Mouse (Mus musculus) heart, adult 2 months (tissue): Measurements from ENCODE around the gene Ncbp3. TPM values are rescaled to one million over a fixed set of nuclear protein-coding genes. Genes with fewer than 3 reads are reported as not detected.
"Not testable (repeated sequence)": the region's sequence is repeated elsewhere in the genome, so short reads cannot be mapped to it uniquely, and the experiment has no call there.

Experiments
- DNase-seq, 2 experiments: peaks; one replicate each; pipeline ENCODE4 v3.0.0; 2021
- H3K27ac ChIP-seq: fragments of 200-600 bp; 2 replicates; pipeline ENCODE4 v1.8.1; 2022
- H3K27me3 ChIP-seq: fragments of 200-500 bp; 2 replicates; pipeline ENCODE4 v1.6.1; 2012; ENCODE audit warnings: mild to moderate bottlenecking, low read length, inconsistent platforms, mixed read lengths; ENCODE audit not compliant: control insufficient read depth, insufficient read depth
- H3K36me3 ChIP-seq: fragments of 200-500 bp; 2 replicates; pipeline ENCODE4 v1.6.1; 2012; ENCODE audit warnings: low read length, inconsistent platforms; ENCODE audit not compliant: control insufficient read depth, insufficient read depth
- H3K4me1 ChIP-seq: fragments of 200-500 bp; 2 replicates; pipeline ENCODE4 v1.6.1; 2011; ENCODE audit warnings: low read length; ENCODE audit not compliant: control insufficient read depth, insufficient read depth
- H3K4me3 ChIP-seq: fragments of 200-600 bp; 2 replicates; pipeline ENCODE4 v1.8.1; 2022
- H3K79me2 ChIP-seq: fragments of 200-500 bp; replicated peaks from 2 replicates; pipeline ENCODE4 v1.6.1; 2012; ENCODE audit warnings: mild to moderate bottlenecking, inconsistent platforms, low read length, moderate library complexity, mixed read lengths; ENCODE audit not compliant: control insufficient read depth, insufficient read depth
- H3K9ac ChIP-seq: fragments of 200-500 bp; 2 replicates; pipeline ENCODE4 v1.6.1; 2012; ENCODE audit warnings: low read depth, mild to moderate bottlenecking, control low read depth, inconsistent platforms, low read length, mixed read lengths
- CTCF ChIP-seq: fragments of 200-600 bp; IDR thresholded peaks from 2 replicates; pipeline ENCODE4 v1.8.1; 2022; ENCODE audit warnings: antibody characterized with exemption, mild to moderate bottlenecking, moderate library complexity
- EP300 ChIP-seq: fragments of 200-500 bp; IDR thresholded peaks from 2 replicates; pipeline ENCODE4 v1.6.1; 2011; ENCODE audit warnings: low read depth, low read length, control low read depth; ENCODE audit not compliant: insufficient read depth
- POLR2A ChIP-seq: fragments of 200-500 bp; IDR thresholded peaks from 2 replicates; pipeline ENCODE4 v1.6.1; 2011; ENCODE audit warnings: mild to moderate bottlenecking, low read depth, low read length, control low read depth; ENCODE audit not compliant: insufficient read depth
- WGBS: fragments of 180-500 bp; shearing (Covaris S2); methylation state at CpG from one replicate; pipeline ENCODE4 v1.1.7; 2018; 5-methylcytosine and 5-hydroxymethylcytosine counted together
- intact Hi-C: fragments of 180-260 bp; cut with DNase I; formaldehyde crosslinking; loops from one replicate; pipeline ENCODE4 v1.15.1; 2025
- polyA plus RNA-seq: library from polyadenylated mRNA; depleted of rRNA; stranded (reverse); fragments of >200 nt; gene quantifications from 2 replicates; pipeline ENCODE4 v1.2.3, GENCODE M21; 2012
- total RNA-seq, 2 experiments: library from RNA; stranded (reverse); gene quantifications; 2 replicates each; pipeline ENCODE4 v1.2.3; 2021

Ncbp3 gene
- total and polyA plus RNA-seq, 3 experiments: 2.0 to 5.7 (median 5.6) TPM

DNA sequence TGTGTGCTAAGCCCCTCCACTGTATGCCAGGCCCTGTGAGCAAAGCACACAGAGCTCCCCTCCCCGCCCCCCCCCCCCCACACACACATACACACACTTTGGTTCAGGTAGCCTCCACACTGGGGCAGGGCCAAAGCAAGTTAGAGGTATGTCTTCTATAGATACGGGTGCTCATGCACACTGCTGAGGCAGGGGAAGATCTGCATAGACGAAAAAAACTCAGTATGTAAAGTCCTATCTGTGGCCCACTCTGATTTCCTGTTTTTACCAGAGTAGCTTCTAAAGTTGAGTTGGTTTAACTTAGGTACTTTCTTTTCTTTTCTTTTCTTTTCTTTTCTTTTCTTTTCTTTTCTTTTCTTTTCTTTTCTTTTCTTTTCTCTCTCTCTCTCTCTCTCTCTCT is 57.7 kb downstream of the Ncbp3 start:
- DNase-seq: no peak
- 66% methylated on average over 3 of the region's 3 CpGs for WGBS
- no peaks in the 10 kb centered on the region for H3K79me2 ChIP-seq

DNA sequence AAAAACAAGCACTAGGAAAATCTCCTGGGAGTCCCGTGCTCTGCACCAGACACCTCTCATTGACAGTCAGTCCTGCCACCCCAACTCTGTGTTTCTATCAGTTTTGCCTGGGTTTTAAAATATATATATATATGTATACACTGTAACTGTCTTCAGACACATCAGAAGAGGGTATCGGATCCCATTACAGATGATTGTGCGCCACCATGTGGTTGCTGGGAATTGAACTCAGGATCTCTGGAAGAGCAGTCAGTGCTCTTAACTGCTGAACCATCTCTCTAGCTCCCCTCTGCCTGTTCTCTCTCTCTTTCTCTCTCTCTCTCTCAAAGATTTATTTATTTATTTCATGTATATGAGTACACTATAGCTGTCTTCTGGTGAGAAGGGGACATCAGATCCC is 59.8 kb downstream of the Ncbp3 start:
- not testable (repeated sequence) for H3K4me1 ChIP-seq, H3K27me3 ChIP-seq, H3K27ac ChIP-seq, H3K36me3 ChIP-seq, H3K79me2 ChIP-seq, H3K4me3 ChIP-seq, H3K9ac ChIP-seq
- peak; percentile 66 for TF ChIP-seq CTCF
- peak in 1 of 2 experiments; percentile 46 for DNase-seq
- intact Hi-C loops: loop anchor here (1.0 to 5.0 kb wide), 2 partner anchors 35 to 100 kb away; no protein-coding TSS in a partner anchor
- WGBS: 35% methylated on average over 3 of the region's 3 CpGs

More for the DNA sequence above, 57.7 kb downstream of the Ncbp3 start:
- Histone ChIP-seq H3K9ac (no peak overlapping the region), H3K4me3 (no peak overlapping the region), H3K36me3 (no peaks in the 10 kb centered on the region), H3K27me3 (no peaks in the 10 kb centered on the region), H3K27ac (no peak overlapping the region), H3K4me1 (peaks cover 2% of the 10 kb centered on the region)
- no peak for TF ChIP-seq CTCF
- TF ChIP-seq POLR2A: no peak
- TF ChIP-seq EP300: no peak
- intact Hi-C loops: loop anchor here (5.0 kb wide), 1 partner anchor 98 kb away; no protein-coding TSS in a partner anchor

DNA sequence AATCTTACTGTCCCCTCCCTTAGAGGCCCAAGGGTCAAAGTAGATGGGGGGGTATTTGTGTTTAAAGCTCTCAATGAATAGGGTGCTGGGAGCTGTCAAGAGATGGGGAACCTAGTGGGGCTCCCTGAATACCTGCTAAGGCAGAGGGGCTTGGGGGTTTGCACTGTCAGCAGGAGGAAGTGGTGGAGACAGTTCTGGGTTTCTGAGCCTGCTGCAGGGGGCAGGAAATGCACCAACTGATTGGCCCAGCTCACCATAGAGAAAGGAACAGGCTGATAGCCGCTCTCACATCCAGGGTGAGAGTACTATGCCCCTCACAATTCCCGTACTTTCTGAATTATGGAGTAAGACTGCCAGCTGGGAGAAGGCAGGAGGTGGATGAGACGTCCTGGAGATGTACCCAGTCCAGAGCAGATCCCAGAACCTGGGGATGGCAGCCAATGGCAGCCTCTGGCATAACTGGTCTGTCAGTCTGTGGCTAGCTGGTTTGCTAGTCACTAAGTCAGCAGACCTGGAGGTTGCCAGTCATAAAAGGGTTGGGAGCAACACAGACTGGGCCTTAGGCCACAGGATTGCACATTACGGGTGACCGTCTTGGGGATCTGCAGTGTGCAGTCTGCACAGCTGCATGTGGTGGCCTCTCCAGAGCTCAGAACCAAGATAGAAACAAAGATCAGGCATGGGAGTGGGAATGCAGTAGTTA is 60.8 kb downstream of the Ncbp3 start:
- TF ChIP-seq POLR2A: no peak
- TF ChIP-seq CTCF: no peak
- no peak for TF ChIP-seq EP300
- H3K27ac ChIP-seq: no peak overlapping the region
- DNase-seq: peak in 1 of 2 experiments; percentile 11
- H3K79me2 ChIP-seq: no peaks in the 10 kb centered on the region
- H3K36me3 ChIP-seq: no peaks in the 10 kb centered on the region
- H3K4me1 ChIP-seq: no peaks in the 10 kb centered on the region; the same call in 1 of the 2 replicates
- intact Hi-C loops: loop anchor here (5.0 kb wide), 1 partner anchor 101 kb away; no protein-coding TSS in a partner anchor
- H3K9ac ChIP-seq: no peak overlapping the region
- H3K4me3 ChIP-seq: no peak overlapping the region
- H3K27me3 ChIP-seq: no peaks in the 10 kb centered on the region
- 57% methylated on average over 5 of the region's 5 CpGs for WGBS

DNA sequence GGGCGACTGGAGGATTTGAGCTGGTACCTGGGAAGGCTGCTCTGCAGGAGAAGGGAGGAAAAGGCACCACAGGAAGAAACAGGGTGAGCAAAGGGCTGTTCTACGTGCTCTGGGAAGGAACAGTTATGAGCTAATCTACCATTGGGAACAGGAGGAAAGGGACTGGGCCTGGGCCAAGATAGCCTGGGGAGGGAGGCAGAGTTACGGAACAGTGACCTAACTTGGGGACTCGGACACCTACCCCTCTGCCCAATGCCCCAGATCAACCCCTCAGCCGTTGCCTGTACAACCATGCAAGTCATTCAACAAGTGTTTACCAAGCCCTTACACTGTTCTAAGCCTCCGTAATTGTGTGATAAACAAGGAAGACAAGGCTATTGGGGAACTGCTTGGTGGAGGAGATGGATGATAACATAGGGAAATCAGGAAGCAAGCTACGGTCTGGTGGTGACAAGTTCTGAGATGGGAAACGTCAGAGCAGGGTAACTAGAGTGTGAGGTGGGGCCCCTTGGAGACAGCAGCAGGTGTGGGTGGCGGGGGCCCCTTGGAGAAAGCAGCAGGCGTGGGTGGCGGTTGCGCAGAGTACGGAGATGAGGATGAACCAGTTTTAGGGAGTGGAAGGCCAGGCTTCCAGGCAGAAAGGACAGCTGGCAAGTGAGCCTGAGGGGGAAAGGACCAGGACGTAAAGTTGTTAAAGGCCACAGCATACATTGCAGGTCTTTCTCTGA is 61.5 kb downstream of the Ncbp3 start:
- DNase-seq: peak in 1 of 2 experiments; percentile 19
- H3K36me3 ChIP-seq: no peaks in the 10 kb centered on the region
- no peaks in the 10 kb centered on the region for H3K79me2 ChIP-seq
- 62% methylated on average over 14 of the region's 14 CpGs for whole genome bisulfite sequencing
- no peak overlapping the region for H3K4me3 ChIP-seq
- intact Hi-C loops: loop anchor here (5.0 kb wide), 1 partner anchor 102 kb away; no protein-coding TSS in a partner anchor
- H3K27me3 ChIP-seq: no peaks in the 10 kb centered on the region
- no peaks in the 10 kb centered on the region; the same call in 1 of the 2 replicates for H3K4me1 ChIP-seq
- no peak overlapping the region for H3K9ac ChIP-seq
- TF ChIP-seq EP300: no peak
- no peak for TF ChIP-seq POLR2A
- TF ChIP-seq CTCF: no peak
- no peak overlapping the region for H3K27ac ChIP-seq

DNA sequence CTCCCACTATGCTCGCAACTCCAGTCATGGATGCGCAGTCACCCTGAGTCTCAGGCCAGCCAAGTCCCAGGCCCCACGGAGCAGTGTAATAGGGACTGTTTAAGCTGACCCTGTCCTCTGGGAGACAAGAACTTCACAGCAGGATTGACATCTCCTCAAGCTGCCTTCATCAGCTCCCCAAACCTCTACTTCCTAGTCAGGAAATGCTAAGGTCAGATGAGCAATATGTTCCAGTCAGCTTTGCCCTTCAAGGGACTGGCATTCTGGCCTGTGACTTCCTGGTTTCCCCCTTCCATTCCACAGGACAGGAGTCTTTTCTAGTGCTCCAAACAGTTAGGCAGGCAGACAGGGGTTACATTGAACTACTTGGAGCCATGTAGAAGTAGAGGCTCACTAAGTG is 62.4 kb downstream of the Ncbp3 start:
- Histone ChIP-seq H3K4me1 (no peaks in the 10 kb centered on the region; the same call in 1 of the 2 replicates), H3K27ac (no peak overlapping the region), H3K4me3 (no peak overlapping the region), H3K79me2 (no peaks in the 10 kb centered on the region), H3K27me3 (no peaks in the 10 kb centered on the region), H3K9ac (no peak overlapping the region), H3K36me3 (no peaks in the 10 kb centered on the region)
- TF ChIP-seq POLR2A: no peak
- TF ChIP-seq CTCF: no peak
- TF ChIP-seq EP300: no peak
- 79% methylated on average over 3 of the region's 3 CpGs for WGBS
- intact Hi-C loops: loop anchor here (5.0 kb wide), 1 partner anchor 103 kb away; no protein-coding TSS in a partner anchor
- DNase-seq: no peak

DNA sequence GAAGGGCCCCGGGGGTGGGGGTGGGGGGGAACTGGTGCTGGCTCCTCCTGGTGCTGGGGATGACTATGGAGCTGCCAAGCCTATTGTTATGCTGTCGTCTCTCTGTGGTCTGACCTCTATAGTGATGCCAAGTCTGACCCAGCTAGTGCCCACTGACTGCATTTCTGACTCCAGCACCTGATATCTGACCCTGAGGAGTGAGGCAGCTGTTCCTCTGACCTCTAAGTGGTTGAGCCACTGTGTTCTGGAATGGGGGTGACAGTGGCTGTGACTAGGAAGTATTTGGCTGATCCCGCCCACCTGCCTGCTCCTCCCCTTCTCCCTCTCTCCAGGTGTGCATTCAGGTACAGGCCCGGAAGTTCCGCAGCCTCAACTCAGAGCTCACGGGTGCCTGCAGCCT is 63.8 kb downstream of the Ncbp3 start:
- Histone ChIP-seq H3K36me3 (no peaks in the 10 kb centered on the region), H3K27me3 (no peaks in the 10 kb centered on the region), H3K9ac (no peak overlapping the region), H3K27ac (no peak overlapping the region), H3K4me1 (no peaks in the 10 kb centered on the region; the same call in 1 of the 2 replicates), H3K4me3 (no peak overlapping the region), H3K79me2 (no peaks in the 10 kb centered on the region)
- no peak for DNase-seq
- 79% methylated on average over 6 of the region's 6 CpGs for WGBS
- TF ChIP-seq EP300 (no peak), POLR2A (no peak), CTCF (no peak)
- intact Hi-C loops: no loop called here
